In genomic region chr8:3417455-3417854, GRCm38 (mm10) we compare ENCODE assay signal across 9 mouse cellular contexts. TPM values are rescaled to one million over a fixed set of nuclear protein-coding genes. Genes with fewer than 3 reads are reported as not detected.
DNase-seq lines count a peak whose midpoint lies in the region; ATAC-seq and TF ChIP-seq lines count a peak whose summit lies in the region.
"Had no signal": no experiment of that assay in that cellular context is flagged by ENCODE, and none has a peak within 500 bp of the region (broad histone marks: within the 10 kb centered on the region; RNA-seq: fewer than 3 reads in every experiment).

No protein-coding gene starts in this region.

- H3K4me1 ChIP-seq in embryonic facial prominence, embryonic 12.5 days, result peaks cover 16% of the 10 kb centered on the region
- H3K4me1 ChIP-seq in limb, embryonic 10.5 days, result peaks cover 49% of the 10 kb centered on the region
- H3K4me1 ChIP-seq in lung, adult 2 months (ENCODE audit: control insufficient read depth, insufficient read depth, low read length), result peaks cover 3% of the 10 kb centered on the region; the same call in 1 of the 2 replicates

- no peak overlapping the region for H3K4me2 ChIP-seq in embryonic facial prominence, embryonic 12.5 days (replicated peaks)
- peak overlapping the region; percentile 47 for H3K4me2 ChIP-seq in myocyte (ENCODE audit: low read depth)
- H3K4me2 ChIP-seq: lung, embryonic 14.5 days had no signal

- no peak overlapping the region for H3K9ac ChIP-seq in embryonic facial prominence, embryonic 12.5 days
- H3K9ac ChIP-seq: lung, embryonic 14.5 days had no signal

- H3K36me3 ChIP-seq in embryonic facial prominence, embryonic 12.5 days, result no peaks in the 10 kb centered on the region
- H3K36me3 ChIP-seq in limb, embryonic 10.5 days, result no peaks in the 10 kb centered on the region
- no peaks in the 10 kb centered on the region for H3K36me3 ChIP-seq in myocyte (ENCODE audit: control insufficient read depth, insufficient read depth)

- H3K9me3 ChIP-seq in embryonic facial prominence, embryonic 12.5 days, result no peaks in the 10 kb centered on the region
- no peaks in the 10 kb centered on the region for H3K9me3 ChIP-seq in limb, embryonic 10.5 days (replicated peaks)

- no peak overlapping the region for H3K4me3 ChIP-seq in embryonic facial prominence, embryonic 12.5 days
- no peak overlapping the region for H3K4me3 ChIP-seq in limb, embryonic 10.5 days
- H3K4me3 ChIP-seq in myocyte, result no peak overlapping the region
- no peak overlapping the region for H3K4me3 ChIP-seq in lung, adult 2 months (replicated peaks; ENCODE audit: extremely low read depth, low read depth, low read length)

- H3K79me2 ChIP-seq in myocyte (ENCODE audit: control insufficient read depth, insufficient read depth), result peaks cover 18% of the 10 kb centered on the region

- TF ChIP-seq CTCF in lung, adult 2 months (IDR thresholded peaks at IDR 0.05; ENCODE audit: insufficient read depth, low read length), result no peak

- no peak for ATAC-seq in embryonic facial prominence, embryonic 12.5 days (ENCODE audit: insufficient number of reproducible peaks, insufficient read depth, low FRiP score, low TSS enrichment)

- 6% methylated on average over 8 of the region's 8 CpGs for WGBS in embryonic facial prominence, embryonic 12.5 days
- 4% methylated on average over 8 of the region's 8 CpGs for WGBS in limb, embryonic 10.5 days
- WGBS in lung, adult 2 months, result 42% methylated on average over 8 of the region's 8 CpGs

- no peak for TF ChIP-seq POLR2A in myocyte (IDR thresholded peaks at IDR 0.05; ENCODE audit: insufficient read length, low read depth)
- no peak for TF ChIP-seq POLR2A in lung, adult 2 months (IDR thresholded peaks at IDR 0.05; ENCODE audit: borderline replicate concordance, extremely low read depth, low read depth, low read length)

- no peak overlapping the region for H3ac ChIP-seq in myocyte (ENCODE audit: control insufficient read depth, insufficient read length)

- no peaks in the 10 kb centered on the region for H3K27me3 ChIP-seq in embryonic facial prominence, embryonic 12.5 days
- H3K27me3 ChIP-seq in limb, embryonic 10.5 days (ENCODE audit: low read depth, poor library complexity, severe bottlenecking), result no peaks in the 10 kb centered on the region
- no peaks in the 10 kb centered on the region for H3K27me3 ChIP-seq in myocyte (ENCODE audit: control insufficient read depth, insufficient read depth, insufficient read length)

- peak; percentile 16 for DNase-seq in kidney, adult 18-20 months
- DNase-seq in kidney, postnatal 36 days, result no peak
- peak; percentile 45 for DNase-seq in limb, embryonic 10.5 days (ENCODE audit: low spot score)
- no peak for DNase-seq in lung, adult 2 months
- DNase-seq in spleen, adult 18-20 months, result no peak
- DNase-seq in cerebellum, adult 9-10 months, result no peak

- H3K27ac ChIP-seq in embryonic facial prominence, embryonic 12.5 days, result 0 out of 2 replicates have a peak overlapping the region, but pooled peaks have one; percentile 36
- peak overlapping the region; percentile 51; the same call in 1 of the 2 replicates for H3K27ac ChIP-seq in limb, embryonic 10.5 days

TF ChIP-seq in myocyte, 11 proteins besides CTCF, POLR2A, EP300 and RAD21:
- TF ChIP-seq E2F4 (IDR thresholded peaks at IDR 0.05; ENCODE audit: insufficient read depth) (no peak), CEBPB (IDR thresholded peaks at IDR 0.05; ENCODE audit: insufficient read depth, poor library complexity, severe bottlenecking) (no peak)

RNA-seq across cellular contexts. Expression of gene Arhgef18, which starts 24.6 kb away (rescaled TPM):
- 11.4 and 13.0 TPM in 2 replicates for polyA plus RNA-seq in embryonic facial prominence, embryonic 12.5 days (2016; fragmentation: Nextera tagmentation; extraction: Ambion mirVana)
- 8.0 and 9.5 TPM in 2 replicates for polyA plus RNA-seq in limb, embryonic 10.5 days (2016; fragmentation: Nextera tagmentation; extraction: Ambion mirVana)
- 10.7 TPM for polyA plus RNA-seq in myocyte (2012; fragmentation: generic; extraction: Trizol)
- 68.7 and 87.9 TPM in 2 replicates for polyA plus RNA-seq in lung, adult 2 months (2012; rRNA removed)

RNA-seq across cellular contexts. Expression of gene Pex11g, which starts 50.0 kb away (rescaled TPM):
- 5.0 and 6.1 TPM in 2 replicates for polyA plus RNA-seq in embryonic facial prominence, embryonic 12.5 days (2016; fragmentation: Nextera tagmentation; extraction: Ambion mirVana)
- polyA plus RNA-seq in limb, embryonic 10.5 days (2016; fragmentation: Nextera tagmentation; extraction: Ambion mirVana), result 6.3 and 7.6 TPM in 2 replicates
- 5.5 TPM for polyA plus RNA-seq in myocyte (2012; fragmentation: generic; extraction: Trizol)
- 7.6 and 7.7 TPM in 2 replicates for polyA plus RNA-seq in lung, adult 2 months (2012; rRNA removed)

RNA-seq across cellular contexts. Expression of gene Tex45, which starts 53.2 kb away (rescaled TPM):
- polyA plus RNA-seq in embryonic facial prominence, embryonic 12.5 days (2016; fragmentation: Nextera tagmentation; extraction: Ambion mirVana), result 0.10 TPM in 1 of 2 replicates, not detected in the other
- polyA plus RNA-seq in limb, embryonic 10.5 days (2016; fragmentation: Nextera tagmentation; extraction: Ambion mirVana), result not detected in 2 replicates
- not detected for polyA plus RNA-seq in myocyte (2012; fragmentation: generic; extraction: Trizol)
- polyA plus RNA-seq in lung, adult 2 months (2012; rRNA removed), result 0.14 and 0.24 TPM in 2 replicates
- polyA plus RNA-seq: lung, embryonic 14.5 days had no signal

Comparison
In these comparisons a context has a peak if more than half of its experiments do, and no peak if none do; other contexts are left out.
1. DNase-seq: peak in kidney, adult 18-20 months (single experiment) and limb, embryonic 10.5 days (single experiment); none in kidney, postnatal 36 days (0 of 2), lung, adult 2 months (single experiment), spleen, adult 18-20 months (0 of 2) and cerebellum, adult 9-10 months (single experiment).